Mouse (Mus musculus) kidney, adult 2 months (tissue): Measurements from ENCODE around the gene Rgs16.

ENCODE experiments used
- CTCF ChIP-seq: fragments of 200-500 bp; conservative IDR thresholded peaks from 2 replicates; pipeline ENCODE4 v1.5.1; 2011; ENCODE audit warnings: low read depth, mild to moderate bottlenecking, control low read depth, low read length, moderate library complexity, mixed read lengths; ENCODE audit not compliant: insufficient read depth, insufficient read length
- POLR2A ChIP-seq: fragments of 200-500 bp; IDR thresholded peaks from one replicate; pipeline ENCODE4 v1.6.1; 2011; ENCODE audit warnings: low read depth, low read length, control low read depth

DNA sequence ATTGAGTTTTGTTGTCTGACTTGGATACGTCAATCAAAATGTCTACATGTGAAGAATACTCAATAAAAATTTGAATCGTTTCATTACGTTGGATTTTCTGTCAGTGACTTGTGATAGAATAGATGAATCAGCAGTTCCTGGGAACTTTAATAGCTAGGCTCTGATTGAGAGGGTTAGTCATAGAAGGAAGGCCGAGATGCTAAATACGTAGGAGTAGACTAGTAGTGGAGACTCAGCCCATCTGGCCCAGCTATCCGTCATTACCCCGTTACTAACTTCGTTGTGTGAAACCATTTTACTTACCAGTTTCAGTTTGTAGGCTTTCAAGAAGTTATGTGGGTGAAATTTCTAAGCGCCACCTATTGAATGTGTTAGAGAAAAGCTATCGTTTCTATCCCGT, 24.0 kb downstream of the Rgs16 start:
- no peak for TF ChIP-seq CTCF
- TF ChIP-seq POLR2A = no peak
